Mouse (Mus musculus) CD8-positive naive resting alpha-beta T cell, adult 2 months (primary cell): Measurements from ENCODE around the gene Prpf38b.
"Not testable (repeated sequence)": the region's sequence is repeated elsewhere in the genome, so short reads cannot be mapped to it uniquely, and the experiment has no call there.

Experiments used
- DNase-seq, 2 experiments: peaks; one replicate each; pipeline ENCODE4 v3.0.0; 2022; ENCODE audit warnings: low read depth in 2 of 2, low spot score in 2 of 2

Gene Prpf38b

DNA sequence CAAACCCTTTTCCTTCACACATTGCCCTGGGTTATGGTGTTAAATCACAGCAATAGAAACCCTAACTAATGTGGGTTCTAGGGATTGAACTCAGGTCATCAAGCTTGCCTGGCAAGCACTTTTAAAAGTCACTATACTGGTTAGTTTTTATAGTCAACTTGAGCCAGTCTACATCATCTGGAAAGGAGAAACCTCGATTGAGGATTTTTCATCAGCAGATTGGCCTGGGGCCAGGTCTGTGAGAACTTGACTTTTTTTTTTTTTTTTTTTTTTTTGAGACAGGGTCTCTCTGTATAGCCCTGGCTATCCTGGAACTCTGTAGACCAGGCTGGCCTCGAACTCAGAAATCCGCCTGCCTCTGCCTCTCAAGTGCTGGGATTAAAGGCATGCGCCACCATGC is 49.2 kb downstream of the Prpf38b start:
- not testable (repeated sequence) for DNase-seq

DNA sequence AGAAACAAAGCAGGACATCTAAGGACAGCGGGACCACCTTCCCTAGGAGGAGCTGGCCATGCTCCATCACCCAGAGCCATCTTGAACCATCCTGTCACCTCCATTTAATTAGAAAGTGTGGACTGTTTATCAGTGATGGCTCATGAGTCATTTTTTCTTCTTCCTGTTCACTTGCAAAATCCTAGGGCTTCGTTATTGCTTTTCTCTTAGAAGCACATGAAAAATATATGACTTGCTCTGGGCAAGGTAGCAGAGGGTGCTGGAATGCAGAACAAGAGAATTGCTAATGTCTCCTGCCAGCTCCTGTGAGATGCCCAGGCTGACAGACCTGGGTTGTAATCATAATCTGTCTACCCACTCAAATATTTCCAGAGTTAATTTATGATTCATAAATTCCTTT is 50.7 kb downstream of the Prpf38b start:
- DNase-seq = no peak

- DNase-seq = no peak
These were observed 53.2 kb downstream of the Prpf38b start for GRCm38 (mm10) chr3:108858231-108858770.

GRCm38 (mm10) chr3:108857714-108858113 is 53.8 kb downstream of the Prpf38b start:
- DNase-seq = no peak

GRCm38 (mm10) chr3:108857124-108857470 is 54.4 kb downstream of the Prpf38b start:
- no peak for DNase-seq

GRCm38 (mm10) chr3:108856386-108857123 is 55.0 kb downstream of the Prpf38b start:
- peak; percentile 24 to 38 for DNase-seq

- DNase-seq = no peak
These were observed 55.7 kb downstream of the Prpf38b start for GRCm38 (mm10) chr3:108855864-108856263.

DNA sequence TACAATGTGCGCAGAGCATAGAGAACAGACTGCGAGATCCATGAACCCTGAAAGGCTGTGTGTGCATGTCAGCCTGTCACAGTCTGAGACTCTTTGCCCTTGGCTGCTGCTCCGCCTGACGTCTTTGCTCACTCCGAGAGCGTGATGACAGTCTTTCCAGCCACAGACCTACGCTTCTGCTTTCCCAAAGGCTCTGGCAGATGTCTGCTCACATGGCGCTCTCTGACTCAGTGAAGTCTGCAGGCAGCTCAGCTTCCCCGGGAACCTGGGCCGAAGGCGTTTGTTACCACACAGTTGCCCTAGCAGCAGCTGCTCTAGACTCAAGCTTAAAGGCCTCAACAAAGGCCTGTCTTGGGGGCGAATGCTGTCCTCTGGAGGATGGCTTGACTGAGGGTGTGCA is 56.2 kb downstream of the Prpf38b start:
- no peak for DNase-seq

DNA sequence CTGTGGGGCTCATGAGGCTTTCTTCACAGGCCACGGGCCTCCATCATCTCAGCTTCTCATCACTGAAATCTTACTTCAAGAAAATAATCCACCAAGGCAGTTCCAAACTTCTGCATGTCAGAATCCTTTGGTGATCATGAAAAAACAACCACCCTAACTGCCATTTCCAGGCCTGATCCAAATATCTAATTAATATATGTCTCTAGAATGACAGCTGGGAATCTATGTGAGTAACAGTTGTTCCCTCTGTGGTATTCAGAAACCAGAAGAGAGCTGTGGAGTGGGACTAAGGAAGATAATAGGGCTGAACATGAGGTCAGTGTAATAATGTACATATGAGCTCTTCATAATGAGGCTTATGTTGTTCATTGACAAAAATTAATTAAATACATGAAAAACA is 58.3 kb downstream of the Prpf38b start:
- no peak for DNase-seq
